Mouse (Mus musculus): ENCODE results near the gene Syne2.

Gene Syne2

GRCm38 (mm10) chr12:75827751-75828150 is 9.8 kb downstream of the Syne2 start:
- no peak for DNase-seq (ENCODE audit: low read depth, low spot score)

- no peak for DNase-seq (ENCODE audit: low read depth, low spot score)
Measured at GRCm38 (mm10) chr12:75829616-75830015, 11.7 kb downstream of the Syne2 start.

DNA sequence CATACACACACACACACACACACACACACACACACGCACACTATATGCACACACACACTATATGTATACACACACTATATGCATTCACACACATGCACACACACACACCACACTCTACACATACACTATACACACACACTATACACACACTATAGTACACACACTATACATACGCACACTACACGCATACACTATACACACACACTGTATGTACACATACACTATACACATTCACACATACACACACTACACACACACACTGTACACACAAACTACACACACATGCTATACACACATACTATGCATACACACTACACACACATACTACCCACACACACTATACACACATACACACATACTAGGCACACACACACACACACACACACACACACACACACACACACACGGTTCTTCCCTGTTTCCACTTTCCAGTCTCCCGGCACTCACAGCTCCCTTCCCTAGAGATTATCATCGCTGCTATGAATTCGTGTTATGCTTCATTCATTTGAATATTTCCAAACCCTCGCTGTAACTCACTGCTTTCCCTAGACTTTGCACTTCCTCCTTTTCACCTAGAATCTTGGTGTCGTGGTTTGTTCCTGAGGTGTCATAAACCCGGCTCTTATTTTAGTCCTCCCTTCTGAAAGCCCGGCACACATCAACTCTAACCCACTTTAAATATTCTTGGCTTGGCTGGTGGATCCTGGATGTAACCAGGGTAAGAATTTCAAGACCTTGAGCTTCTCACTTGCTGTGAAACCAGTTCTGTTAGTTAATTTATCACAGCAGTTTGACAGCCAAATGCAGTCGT is 15.4 kb downstream of the Syne2 start:
- DNase-seq (ENCODE audit: low read depth, low spot score) = no peak

GRCm38 (mm10) chr12:75833960-75834729 is 16.2 kb downstream of the Syne2 start:
- DNase-seq (ENCODE audit: low read depth, low spot score) = peak; percentile 74

DNA sequence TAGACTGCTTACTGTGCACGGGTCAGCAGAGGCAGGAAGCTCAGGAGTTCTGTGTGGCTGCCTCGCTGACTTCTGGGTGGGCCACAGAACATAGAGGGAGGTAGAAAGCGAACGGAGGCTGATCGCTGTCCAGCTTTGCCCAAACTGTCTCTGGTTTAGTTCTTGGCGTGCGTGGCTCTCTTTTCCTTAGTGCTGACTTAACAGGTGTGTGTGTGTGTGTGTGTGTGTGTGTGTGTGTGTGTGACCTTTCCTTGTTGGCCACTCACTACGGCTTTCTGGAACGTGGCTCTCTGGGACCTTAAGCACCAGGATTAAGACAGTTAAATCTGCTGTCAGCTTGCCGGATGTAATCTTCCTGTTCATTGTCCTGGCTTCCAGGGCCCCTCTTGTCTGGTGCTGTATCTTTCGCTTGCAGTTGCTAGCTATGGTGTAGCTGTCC is 18.6 kb downstream of the Syne2 start:
- DNase-seq (ENCODE audit: low read depth, low spot score) = no peak

DNA sequence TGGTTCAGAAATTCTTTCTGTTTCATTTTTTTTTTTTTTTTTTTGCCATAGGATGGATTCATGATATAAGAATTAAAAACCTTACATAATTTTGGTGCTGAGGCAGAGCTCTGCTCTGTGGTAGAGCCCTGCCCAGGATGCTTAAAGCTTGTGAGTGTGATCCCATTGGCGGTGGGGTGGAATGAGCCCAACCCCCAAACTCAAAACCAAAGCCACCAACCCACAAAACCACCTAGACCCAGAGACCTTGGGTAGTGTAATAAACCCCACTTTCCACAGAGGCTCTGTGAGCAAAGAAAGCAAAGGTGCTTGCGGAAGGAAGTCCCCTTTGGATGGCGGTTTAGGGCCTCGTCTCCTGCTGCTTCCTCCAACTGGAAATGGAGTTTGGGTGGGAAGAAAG is 19.5 kb downstream of the Syne2 start:
- no peak for DNase-seq (ENCODE audit: low read depth, low spot score)

- DNase-seq (ENCODE audit: low read depth, low spot score) = no peak
Measured at GRCm38 (mm10) chr12:75839083-75839736, 21.3 kb downstream of the Syne2 start.

DNA sequence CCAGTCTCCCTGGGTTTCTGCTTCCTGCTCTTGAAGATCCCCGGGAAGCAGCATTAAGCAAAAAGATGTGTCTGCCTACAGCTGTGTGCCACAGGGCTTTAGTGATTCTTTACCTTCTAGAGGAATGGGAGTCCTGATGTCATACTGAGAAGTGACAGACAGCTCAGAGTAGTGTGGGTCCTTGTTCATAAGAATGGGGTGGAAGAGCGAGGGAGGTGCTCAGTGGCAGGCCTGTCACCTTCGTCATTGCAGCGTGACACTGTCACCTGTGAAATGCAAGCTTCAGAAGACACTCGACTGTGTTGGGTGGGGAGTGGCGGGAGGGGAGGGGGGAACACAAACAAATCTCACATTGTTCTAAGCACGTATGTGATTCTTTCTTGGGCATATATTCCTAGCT is 23.2 kb downstream of the Syne2 start:
- no peak for DNase-seq (ENCODE audit: low read depth, low spot score)

GRCm38 (mm10) chr12:75844311-75844710 is 26.4 kb downstream of the Syne2 start:
- DNase-seq (ENCODE audit: low read depth, low spot score) = no peak

- DNase-seq (ENCODE audit: low read depth, low spot score) = no peak
Measured at GRCm38 (mm10) chr12:75845070-75845469, 27.1 kb downstream of the Syne2 start.

GRCm38 (mm10) chr12:75846513-75846912 is 28.6 kb downstream of the Syne2 start:
- DNase-seq (ENCODE audit: low read depth, low spot score) = no peak

DNA sequence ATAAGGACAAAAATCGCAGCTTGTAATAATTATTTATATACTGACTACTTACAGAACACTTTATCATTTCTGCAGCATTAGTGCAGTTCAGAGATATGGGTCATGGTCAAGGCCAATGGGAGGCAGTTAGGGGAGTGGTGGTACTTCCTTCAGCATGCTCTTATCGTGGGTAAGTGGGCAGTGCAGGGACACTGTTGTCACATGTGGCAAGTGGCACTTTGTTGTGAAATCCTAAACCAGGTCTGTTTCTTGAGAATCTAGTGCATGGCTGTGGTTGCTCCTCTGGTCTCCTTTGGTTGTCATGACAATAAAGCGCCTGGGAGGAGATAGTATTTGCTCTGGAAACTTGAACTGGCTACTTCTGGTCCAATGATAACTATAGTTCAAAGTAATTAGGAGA is 32.3 kb downstream of the Syne2 start:
- no peak for DNase-seq (ENCODE audit: low read depth, low spot score)

DNA sequence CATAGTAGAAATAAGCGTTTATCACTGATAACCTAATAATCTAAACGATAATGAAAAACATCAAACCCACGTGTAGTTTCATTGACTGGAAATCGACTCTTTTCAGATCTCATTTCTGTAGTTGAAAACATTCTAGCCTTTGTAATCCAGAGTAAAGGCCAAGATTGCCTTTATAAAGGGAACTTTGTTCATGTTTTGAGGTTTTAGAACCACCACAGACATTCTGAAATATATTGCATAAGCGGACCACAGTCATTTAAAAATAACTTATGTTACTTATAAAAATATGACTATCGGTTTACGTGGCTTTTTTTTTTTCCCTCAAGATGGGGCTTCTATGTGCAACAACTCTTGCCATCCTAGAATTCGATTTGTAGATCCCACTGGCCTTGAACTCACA is 33.5 kb downstream of the Syne2 start:
- no peak for DNase-seq (ENCODE audit: low read depth, low spot score)

- DNase-seq (ENCODE audit: low read depth, low spot score) = no peak
Measured at GRCm38 (mm10) chr12:75852384-75852783, 34.5 kb downstream of the Syne2 start.

- no peak for DNase-seq (ENCODE audit: low read depth, low spot score)
Measured at GRCm38 (mm10) chr12:75853559-75853958, 35.6 kb downstream of the Syne2 start.

- DNase-seq (ENCODE audit: low read depth, low spot score) = no peak
Measured at GRCm38 (mm10) chr12:75855051-75855453, 37.1 kb downstream of the Syne2 start.

- DNase-seq (ENCODE audit: low read depth, low spot score) = no peak
Measured at GRCm38 (mm10) chr12:75855621-75856020, 37.7 kb downstream of the Syne2 start.

GRCm38 (mm10) chr12:75856096-75856868 is 38.3 kb downstream of the Syne2 start:
- no peak for DNase-seq (ENCODE audit: low read depth, low spot score)

DNA sequence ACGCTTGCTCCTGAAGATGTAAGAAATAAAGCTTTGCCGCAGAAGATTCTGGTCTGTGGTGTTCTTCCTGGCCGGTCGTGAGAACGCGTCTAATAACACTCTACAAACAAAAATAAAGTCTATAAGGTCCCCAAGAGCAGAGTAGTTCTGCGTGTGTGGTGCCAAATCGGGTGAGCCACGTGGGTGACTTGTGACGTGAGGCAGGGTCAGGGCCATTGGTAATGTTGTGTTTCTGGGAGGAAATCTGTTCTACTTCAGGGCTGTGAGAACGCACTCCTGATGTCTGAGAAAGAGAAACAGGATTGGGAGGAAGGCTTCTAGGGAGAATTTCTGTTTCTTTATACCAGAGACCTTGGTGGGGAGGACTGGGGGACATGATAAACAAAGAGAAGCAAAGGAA is 42.0 kb downstream of the Syne2 start:
- no peak for DNase-seq (ENCODE audit: low read depth, low spot score)

DNA sequence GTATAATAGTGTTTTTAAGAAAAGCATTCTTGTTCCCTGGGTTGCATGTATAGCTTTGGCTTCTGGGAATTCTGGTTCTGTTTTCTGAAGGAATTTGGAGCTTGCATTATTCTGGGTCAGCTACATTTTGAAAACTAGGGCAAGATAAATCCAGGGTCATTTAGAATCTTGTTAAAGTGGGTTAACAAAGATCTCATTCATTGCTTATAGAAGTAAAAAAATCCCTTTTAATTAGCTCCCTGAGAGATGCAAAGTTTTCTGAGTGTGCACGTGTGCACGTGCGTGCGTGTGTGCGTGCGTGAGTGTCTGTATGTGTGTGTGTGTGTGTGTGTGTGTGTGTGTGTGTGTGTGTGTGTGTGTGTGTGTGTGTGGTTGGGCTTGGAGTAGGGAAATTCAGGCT is 42.9 kb downstream of the Syne2 start:
- DNase-seq (ENCODE audit: low read depth, low spot score) = no peak

DNA sequence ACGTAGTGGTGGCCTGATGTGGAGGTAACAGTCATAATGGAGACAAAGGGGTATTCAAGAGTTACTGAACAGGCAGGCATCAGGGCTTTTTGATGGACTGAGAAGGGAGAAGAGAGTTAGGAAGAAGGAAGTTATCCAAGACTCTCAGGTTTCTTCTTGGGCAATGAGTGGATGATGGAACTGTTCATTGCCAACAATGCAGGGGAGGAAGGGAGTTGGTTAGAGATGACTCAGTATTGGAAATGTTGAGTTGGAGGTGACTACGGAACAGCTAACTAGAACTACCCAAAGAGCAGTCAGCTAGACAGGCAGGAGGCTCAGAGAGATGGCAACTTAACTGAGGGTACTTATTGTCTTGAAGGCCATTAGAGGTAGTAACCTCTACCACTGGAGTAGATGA is 47.2 kb downstream of the Syne2 start:
- DNase-seq (ENCODE audit: low read depth, low spot score) = no peak
